Mouse (Mus musculus) liver, embryonic 15.5 days (tissue): ENCODE results near the gene Asap2. TPM values are rescaled to one million over a fixed set of nuclear protein-coding genes. Genes with fewer than 3 reads are reported as not detected.

Experiments
- ATAC-seq: fragments of 200-750 bp; cut with Nextera tagmentation; 2 replicates; pipeline ENCODE4 v1.8.0; 2017; ENCODE audit warnings: moderate number of reproducible peaks, mild to moderate bottlenecking, moderate library complexity; ENCODE audit not compliant: insufficient read depth
- H3K27ac ChIP-seq: fragments of 300-500 bp; sonication (generic); replicated peaks from 2 replicates; pipeline ENCODE4 v1.5.1; 2015; ENCODE audit warnings: mild to moderate bottlenecking, inconsistent platforms
- H3K27me3 ChIP-seq: fragments of 300-500 bp; sonication (generic); 2 replicates; pipeline ENCODE4 v1.6.1; 2015; ENCODE audit warnings: mild to moderate bottlenecking, inconsistent platforms
- H3K36me3 ChIP-seq: fragments of 300-500 bp; sonication (generic); replicated peaks from 2 replicates; pipeline ENCODE4 v1.6.1; 2015; ENCODE audit warnings: moderate library complexity, mild to moderate bottlenecking, inconsistent platforms
- H3K4me1 ChIP-seq: fragments of 300-500 bp; sonication (generic); replicated peaks from 2 replicates; pipeline ENCODE4 v1.6.1; 2015; ENCODE audit warnings: inconsistent platforms
- H3K4me2 ChIP-seq: fragments of 300-500 bp; sonication (generic); 2 replicates; pipeline ENCODE4 v1.6.1; 2015; ENCODE audit warnings: moderate library complexity, mild to moderate bottlenecking, inconsistent platforms
- H3K4me3 ChIP-seq: fragments of 300-500 bp; sonication (generic); replicated peaks from 2 replicates; pipeline ENCODE4 v1.5.1; 2015; ENCODE audit warnings: mild to moderate bottlenecking, inconsistent platforms
- H3K9ac ChIP-seq: fragments of 300-500 bp; sonication (generic); 2 replicates; pipeline ENCODE4 v1.6.1; 2015; ENCODE audit warnings: moderate library complexity, mild to moderate bottlenecking, inconsistent platforms
- H3K9me3 ChIP-seq: fragments of 300-500 bp; sonication (generic); replicated peaks from 2 replicates; pipeline ENCODE4 v1.6.1; 2016; ENCODE audit warnings: inconsistent platforms
- WGBS: fragments of 180-500 bp; shearing (Covaris S2); methylation state at CpG from one replicate; pipeline ENCODE4 v1.1.7; 2015; ENCODE audit warnings: mixed read lengths; ENCODE audit not compliant: insufficient replicate concordance; 5-methylcytosine and 5-hydroxymethylcytosine counted together
- polyA plus RNA-seq: library from polyadenylated mRNA; unstranded; fragments of >200 nt; fragmentation: Nextera tagmentation; extraction: Ambion mirVana; gene quantifications from 2 replicates; pipeline ENCODE4 v1.2.1, GENCODE M21; 2015

The Asap2 gene
- polyA plus RNA-seq, 1 experiment from 2014 or later = 0.97 TPM

DNA sequence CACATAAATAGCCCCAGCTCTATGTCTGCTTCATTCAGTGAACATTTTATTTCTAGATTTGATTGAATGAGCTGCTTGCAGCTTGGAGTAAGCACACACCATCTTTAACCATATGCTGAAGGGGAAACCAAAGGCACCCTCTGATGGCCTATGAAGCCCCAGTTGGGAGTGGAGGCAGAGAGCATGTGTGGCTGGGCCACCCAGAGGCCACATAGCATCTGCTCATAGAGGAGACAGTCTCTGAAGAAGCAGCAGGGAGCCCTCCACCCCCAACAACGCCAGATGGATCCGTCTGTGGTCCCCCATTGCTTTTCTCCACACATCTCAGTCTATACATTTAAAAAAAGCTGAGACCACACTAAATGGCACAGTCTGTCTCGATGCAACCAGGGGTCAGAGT lies 251.7 kb downstream of the Asap2 start:
- 61% methylated on average over 3 of the region's 3 CpGs for WGBS
- Histone ChIP-seq H3K36me3 (no peaks in the 10 kb centered on the region), H3K4me3 (no peak overlapping the region), H3K9ac (no peak overlapping the region), H3K9me3 (no peaks in the 10 kb centered on the region), H3K27me3 (no peaks in the 10 kb centered on the region), H3K27ac (no peak overlapping the region), H3K4me1 (no peaks in the 10 kb centered on the region), H3K4me2 (no peak overlapping the region)
- ATAC-seq = no peak

DNA sequence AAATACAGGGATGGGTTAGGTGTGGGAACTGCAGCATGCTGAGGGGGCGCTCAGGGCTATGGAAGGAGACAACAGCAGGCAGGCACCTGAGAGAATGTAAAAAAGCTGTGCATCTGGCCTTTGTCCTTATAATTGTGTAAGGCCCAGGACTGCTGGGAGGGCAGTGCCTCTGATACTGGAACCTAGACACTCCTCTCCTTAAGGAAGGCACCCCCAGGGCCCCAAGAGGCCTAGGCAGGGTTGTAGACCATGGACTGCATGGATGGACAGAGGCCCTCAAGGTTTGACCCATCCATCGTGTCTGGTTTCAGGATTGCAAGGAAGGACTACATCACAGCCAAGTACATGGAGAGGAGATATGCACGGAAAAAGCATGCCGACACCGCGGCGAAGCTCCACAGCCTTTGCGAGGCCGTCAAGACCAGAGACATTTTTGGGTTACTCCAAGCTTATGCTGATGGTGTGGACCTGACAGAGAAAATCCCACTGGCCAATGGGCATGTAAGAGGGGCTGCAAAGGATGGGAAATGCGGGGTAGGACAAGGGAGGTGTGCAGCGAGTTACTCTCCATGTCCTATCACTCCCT lies 254.2 kb downstream of the Asap2 start:
- Histone ChIP-seq H3K9me3 (no peaks in the 10 kb centered on the region), H3K4me2 (no peak overlapping the region), H3K36me3 (no peaks in the 10 kb centered on the region), H3K4me3 (no peak overlapping the region), H3K27ac (no peak overlapping the region), H3K27me3 (no peaks in the 10 kb centered on the region), H3K9ac (no peak overlapping the region), H3K4me1 (peaks cover 6% of the 10 kb centered on the region; the same call in 1 of the 2 replicates)
- 76% methylated on average over 11 of the region's 11 CpGs for WGBS
- no peak for ATAC-seq

DNA sequence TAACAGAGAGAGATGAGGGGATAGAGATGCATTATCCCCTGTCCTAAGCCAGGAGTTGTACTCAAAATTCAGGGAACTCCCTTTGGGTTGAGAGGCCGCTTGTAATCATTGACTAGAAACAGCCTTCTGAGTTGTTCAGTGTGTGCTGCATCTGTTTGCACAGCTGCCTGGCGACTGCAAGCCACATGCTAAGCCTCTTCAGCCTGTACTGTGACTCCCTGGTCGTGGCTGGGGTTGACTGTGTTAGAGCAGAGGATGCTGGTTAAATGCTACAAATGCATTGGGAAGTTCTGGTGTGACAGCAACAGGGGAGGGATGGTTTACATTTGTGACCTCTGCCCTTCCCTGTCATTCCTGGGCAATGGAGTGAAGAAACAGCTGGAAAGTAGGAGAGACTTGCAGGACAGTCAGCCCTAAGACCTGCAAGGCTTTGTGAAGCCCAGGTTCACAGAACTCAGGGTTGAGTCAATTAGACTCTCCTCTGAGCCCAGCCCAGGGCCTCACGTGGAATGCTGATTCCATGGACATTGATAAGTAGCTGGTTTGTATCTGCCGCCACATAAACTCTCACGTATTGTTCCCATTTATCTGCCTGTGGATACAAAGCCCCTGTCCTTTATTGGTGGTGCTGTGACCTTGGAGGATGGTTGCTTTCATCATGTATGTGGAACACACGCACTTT lies 257.6 kb downstream of the Asap2 start:
- Histone ChIP-seq H3K4me3 (no peak overlapping the region), H3K4me1 (peaks cover 6% of the 10 kb centered on the region; the same call in 1 of the 2 replicates), H3K9me3 (no peaks in the 10 kb centered on the region), H3K27ac (0 out of 2 replicates have a peak overlapping the region, but pooled peaks have one; percentile 6), H3K36me3 (0 out of 2 replicates have a peak, but pooled peaks cover 9% of the 10 kb centered on the region), H3K9ac (no peak overlapping the region), H3K27me3 (no peaks in the 10 kb centered on the region), H3K4me2 (no peak overlapping the region)
- peak; percentile 69 for ATAC-seq
- WGBS = 57% methylated on average over 7 of the region's 7 CpGs

DNA sequence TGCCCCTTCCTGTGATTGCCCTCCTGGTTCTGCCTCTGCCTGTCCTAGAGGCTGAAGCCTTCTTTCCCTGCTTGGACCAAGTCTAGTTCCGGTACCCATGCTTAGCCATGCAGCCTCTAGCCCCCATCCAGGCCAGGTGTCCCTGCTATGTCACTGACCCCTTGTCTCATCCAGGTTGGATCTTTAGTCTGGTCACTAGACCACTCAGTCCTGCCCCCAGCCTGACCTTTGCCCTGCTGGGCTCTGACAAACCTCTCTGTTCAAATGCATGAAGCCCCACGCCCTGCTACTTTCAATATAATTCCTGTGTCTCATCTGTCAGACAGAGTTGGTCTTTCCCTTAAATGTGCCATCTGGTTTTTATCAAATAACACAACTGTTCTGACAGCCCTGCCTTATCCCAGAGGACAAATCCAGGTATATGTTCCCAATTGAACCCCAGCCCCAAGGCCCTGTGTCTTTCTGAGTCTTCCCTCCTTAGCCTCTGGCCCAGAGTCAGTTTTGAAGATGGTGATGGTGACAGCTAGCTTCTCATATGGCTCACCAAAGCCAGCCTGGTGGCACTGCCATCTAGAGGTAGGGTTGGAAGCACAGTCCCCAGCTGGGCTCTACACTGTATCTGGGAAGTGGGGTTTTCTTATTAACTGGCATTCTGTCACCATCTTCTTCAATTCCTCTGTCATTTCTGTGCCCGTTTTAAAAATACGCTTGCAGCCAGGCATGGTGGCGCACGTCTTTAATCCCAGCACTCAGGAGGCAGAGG lies 270.4 kb downstream of the Asap2 start:
- 72% methylated on average over 6 of the region's 6 CpGs for WGBS
- H3K9me3 ChIP-seq = no peaks in the 10 kb centered on the region
- no peak overlapping the region for H3K4me2 ChIP-seq
- H3K4me3 ChIP-seq = no peak overlapping the region
- no peak overlapping the region for H3K27ac ChIP-seq
- peaks cover 12% of the 10 kb centered on the region for H3K4me1 ChIP-seq
- H3K36me3 ChIP-seq = no peaks in the 10 kb centered on the region
- H3K9ac ChIP-seq = no peak overlapping the region
- no peak for ATAC-seq
- H3K27me3 ChIP-seq = no peaks in the 10 kb centered on the region

DNA sequence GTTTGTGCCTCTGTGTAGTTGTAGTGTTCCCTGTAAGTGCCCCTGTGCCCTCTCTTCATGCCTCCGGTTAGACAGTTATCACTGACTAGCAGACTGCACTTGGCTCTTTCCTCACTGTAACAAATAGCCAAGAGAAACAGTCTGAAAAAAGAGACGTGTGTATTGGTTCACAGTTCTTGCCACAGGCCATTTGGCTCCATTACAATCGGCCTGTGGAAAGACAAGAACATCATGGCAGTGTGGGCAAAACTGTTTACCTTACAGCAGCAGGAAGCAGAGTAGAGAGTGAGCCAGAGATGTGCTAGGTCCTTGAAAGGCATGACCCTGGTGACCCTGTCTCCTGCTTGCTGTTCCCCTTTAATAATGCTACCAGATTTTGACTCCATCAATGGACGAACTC lies 271.3 kb downstream of the Asap2 start:
- H3K4me1 ChIP-seq = peaks cover 18% of the 10 kb centered on the region
- no peaks in the 10 kb centered on the region for H3K36me3 ChIP-seq
- H3K27me3 ChIP-seq = no peaks in the 10 kb centered on the region
- H3K9ac ChIP-seq = no peak overlapping the region
- ATAC-seq = no peak
- WGBS = 58% methylated on average over 4 of the region's 4 CpGs
- no peak overlapping the region for H3K27ac ChIP-seq
- H3K4me2 ChIP-seq = no peak overlapping the region
- H3K9me3 ChIP-seq = no peaks in the 10 kb centered on the region
- H3K4me3 ChIP-seq = no peak overlapping the region

DNA sequence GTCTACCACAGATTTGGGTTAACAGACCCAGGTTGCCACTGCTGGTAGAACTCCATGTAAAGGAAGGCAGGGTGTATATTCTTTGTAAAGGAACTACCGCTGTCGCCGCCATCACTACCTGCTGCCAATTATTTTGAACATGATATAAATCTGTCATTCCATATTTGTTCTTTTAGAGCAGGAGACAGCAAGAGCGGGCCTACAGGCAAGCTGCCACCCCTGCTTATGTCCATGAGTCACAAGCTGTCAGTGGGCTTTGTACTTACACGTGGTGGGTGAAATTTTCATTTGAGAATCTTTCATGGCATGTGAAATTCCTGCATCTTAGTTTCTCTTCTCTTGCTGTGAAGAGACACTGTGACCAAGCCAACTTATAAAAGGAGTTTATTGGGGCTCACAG lies 273.0 kb downstream of the Asap2 start:
- H3K27ac ChIP-seq = no peak overlapping the region
- 79% methylated on average over 5 of the region's 5 CpGs for WGBS
- no peak overlapping the region for H3K9ac ChIP-seq
- H3K36me3 ChIP-seq = no peaks in the 10 kb centered on the region; the same call in 1 of the 2 replicates
- no peak overlapping the region for H3K4me3 ChIP-seq
- H3K27me3 ChIP-seq = no peaks in the 10 kb centered on the region
- no peak overlapping the region for H3K4me2 ChIP-seq
- ATAC-seq = no peak
- no peaks in the 10 kb centered on the region for H3K9me3 ChIP-seq
- peaks cover 18% of the 10 kb centered on the region for H3K4me1 ChIP-seq

DNA sequence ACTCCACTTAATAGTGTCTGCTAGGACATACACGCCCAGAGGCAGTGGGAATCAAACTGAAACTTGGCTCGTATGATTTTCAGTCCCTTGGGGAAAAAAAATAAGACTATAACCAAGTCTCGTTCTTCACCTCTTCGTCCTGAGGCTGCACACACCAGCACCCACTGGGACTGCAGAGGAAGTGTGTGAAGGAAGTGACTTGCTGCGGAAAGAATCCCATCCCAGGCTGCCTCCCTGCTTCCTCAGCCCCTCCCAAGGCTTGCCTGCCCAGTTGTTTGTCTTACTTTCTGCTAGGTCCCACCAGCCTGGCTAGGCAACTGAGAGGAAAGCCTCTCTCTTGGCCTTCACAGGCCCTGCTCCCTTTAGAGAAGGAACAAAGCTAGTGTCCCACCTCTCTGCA lies 274.0 kb downstream of the Asap2 start:
- Histone ChIP-seq H3K4me1 (peaks cover 18% of the 10 kb centered on the region), H3K27ac (no peak overlapping the region), H3K4me2 (no peak overlapping the region), H3K4me3 (no peak overlapping the region), H3K27me3 (no peaks in the 10 kb centered on the region), H3K9ac (no peak overlapping the region), H3K9me3 (no peaks in the 10 kb centered on the region), H3K36me3 (peaks cover 3% of the 10 kb centered on the region; the same call in 1 of the 2 replicates)
- WGBS = 30% methylated on average over 5 of the region's 5 CpGs
- ATAC-seq = no peak; the same call in 1 of the 2 replicates

DNA sequence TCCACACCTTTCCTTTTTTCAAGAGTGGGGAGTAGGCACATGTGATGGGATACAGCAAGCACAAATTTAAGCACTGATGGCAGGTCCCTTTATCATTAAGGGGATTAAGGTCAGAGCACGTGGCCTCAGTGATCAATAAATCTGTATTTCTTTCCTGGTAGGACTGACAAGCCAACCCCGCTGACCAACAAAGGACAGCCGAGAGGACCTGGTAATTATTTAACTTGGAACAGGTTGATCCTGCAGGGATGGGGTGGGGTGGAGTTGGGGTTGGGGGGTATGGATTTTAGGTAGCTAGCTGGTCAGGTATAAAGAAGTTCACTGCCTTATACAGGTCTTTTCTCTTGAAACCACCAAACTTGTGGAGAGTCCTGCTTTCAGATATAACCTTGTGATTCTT lies 274.7 kb downstream of the Asap2 start:
- WGBS = 71% methylated on average over 3 of the region's 3 CpGs
- H3K9ac ChIP-seq = no peak overlapping the region
- no peak overlapping the region for H3K4me3 ChIP-seq
- H3K4me2 ChIP-seq = no peak overlapping the region
- H3K36me3 ChIP-seq = peaks cover 3% of the 10 kb centered on the region; the same call in 1 of the 2 replicates
- H3K4me1 ChIP-seq = peaks cover 18% of the 10 kb centered on the region
- H3K27me3 ChIP-seq = no peaks in the 10 kb centered on the region
- peak; percentile 35 for ATAC-seq
- H3K9me3 ChIP-seq = no peaks in the 10 kb centered on the region
- 0 out of 2 replicates have a peak overlapping the region, but pooled peaks have one; percentile 14 for H3K27ac ChIP-seq

DNA sequence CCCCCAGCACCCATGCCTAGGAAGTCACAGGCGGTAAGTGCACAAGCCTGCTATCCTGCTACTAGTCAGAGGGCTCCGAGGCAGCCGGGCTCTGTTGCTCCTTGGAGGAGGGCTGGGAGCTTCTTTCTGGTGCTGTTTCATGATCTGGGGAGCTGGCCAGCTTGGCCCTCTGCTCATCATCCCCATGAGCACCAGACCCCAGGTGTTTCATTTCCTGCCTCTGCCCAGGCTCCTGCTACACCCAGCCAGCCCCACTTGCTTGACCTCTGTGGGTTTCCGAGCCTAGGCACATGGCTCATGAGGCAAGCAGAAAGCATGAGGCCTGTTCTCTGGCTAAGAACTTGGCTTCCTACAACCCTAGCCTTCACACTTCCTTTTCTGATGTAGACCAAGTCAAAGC lies 275.2 kb downstream of the Asap2 start:
- no peaks in the 10 kb centered on the region for H3K9me3 ChIP-seq
- H3K9ac ChIP-seq = no peak overlapping the region
- 87% methylated on average over 4 of the region's 4 CpGs for WGBS
- no peaks in the 10 kb centered on the region for H3K27me3 ChIP-seq
- H3K36me3 ChIP-seq = peaks cover 6% of the 10 kb centered on the region
- H3K27ac ChIP-seq = 0 out of 2 replicates have a peak overlapping the region, but pooled peaks have one; percentile 14
- H3K4me2 ChIP-seq = no peak overlapping the region
- no peak overlapping the region for H3K4me3 ChIP-seq
- H3K4me1 ChIP-seq = peaks cover 18% of the 10 kb centered on the region
- no peak for ATAC-seq

DNA sequence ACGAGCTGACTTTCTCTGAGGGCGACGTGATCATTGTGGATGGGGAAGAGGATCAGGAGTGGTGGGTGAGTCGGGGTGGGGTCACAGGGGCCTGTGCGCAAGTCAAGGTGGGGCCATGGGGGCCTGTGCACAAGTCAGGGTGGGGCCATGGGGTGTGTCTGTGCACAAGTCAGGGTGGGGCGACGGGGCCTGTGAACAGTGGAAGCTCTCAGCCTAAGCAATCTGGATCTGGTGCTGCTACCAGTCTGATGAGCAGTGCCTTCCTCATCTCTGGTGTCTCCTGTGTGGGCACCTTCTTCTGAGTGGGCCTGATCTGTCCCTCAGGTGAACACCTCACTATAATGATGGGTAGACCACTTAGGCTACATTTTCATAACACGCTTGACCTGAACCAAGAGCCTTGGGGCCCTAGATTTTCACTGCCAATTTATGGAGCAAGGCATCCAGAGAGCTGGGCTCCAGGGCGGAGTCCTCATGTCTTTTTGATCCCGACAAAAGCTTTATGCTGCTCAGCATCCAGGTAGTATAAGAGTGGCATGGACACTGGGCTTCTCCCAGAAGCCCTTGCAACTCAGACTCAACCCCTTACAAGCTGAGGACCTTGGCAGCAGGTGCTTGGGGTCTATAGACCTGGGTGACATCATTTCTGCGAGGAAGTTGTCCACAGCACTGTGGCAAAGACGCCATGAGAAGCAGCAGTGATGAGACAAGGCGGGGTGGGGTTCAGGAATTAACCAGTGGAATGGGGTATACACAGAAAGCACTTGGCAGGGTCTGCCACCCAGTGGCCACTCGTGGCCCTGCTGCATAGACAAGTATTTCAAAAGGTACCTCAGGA lies 275.9 kb downstream of the Asap2 start:
- 53% methylated on average over 14 of the region's 14 CpGs for WGBS
- H3K27me3 ChIP-seq = no peaks in the 10 kb centered on the region
- no peak overlapping the region for H3K9ac ChIP-seq
- no peak overlapping the region for H3K27ac ChIP-seq
- peaks cover 18% of the 10 kb centered on the region for H3K4me1 ChIP-seq
- H3K36me3 ChIP-seq = peaks cover 12% of the 10 kb centered on the region
- H3K9me3 ChIP-seq = no peaks in the 10 kb centered on the region
- no peak overlapping the region for H3K4me2 ChIP-seq
- H3K4me3 ChIP-seq = no peak overlapping the region
- peak; percentile 37 for ATAC-seq

DNA sequence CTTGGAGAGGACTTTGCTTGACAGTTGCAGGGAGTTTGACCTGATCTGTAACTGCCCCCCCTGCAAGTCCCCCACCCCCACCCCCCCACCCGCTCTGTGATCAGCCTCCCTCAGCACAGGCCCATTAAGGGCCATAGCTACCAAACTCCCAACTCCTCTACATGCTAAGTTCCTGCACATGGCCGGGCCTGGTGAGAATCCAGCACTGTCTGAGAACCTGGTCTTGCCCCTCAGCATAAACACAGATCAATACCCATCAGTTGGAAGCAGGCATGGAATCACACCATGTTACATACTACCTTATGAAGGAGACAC lies 276.5 kb downstream of the Asap2 start:
- WGBS = 68% methylated on average over 2 of the region's 2 CpGs
- H3K9ac ChIP-seq = no peak overlapping the region
- peaks cover 18% of the 10 kb centered on the region for H3K4me1 ChIP-seq
- peaks cover 17% of the 10 kb centered on the region for H3K36me3 ChIP-seq
- no peak overlapping the region for H3K27ac ChIP-seq
- no peaks in the 10 kb centered on the region for H3K9me3 ChIP-seq
- no peaks in the 10 kb centered on the region for H3K27me3 ChIP-seq
- no peak overlapping the region for H3K4me2 ChIP-seq
- no peak for ATAC-seq
- no peak overlapping the region for H3K4me3 ChIP-seq
